Mouse (Mus musculus) midbrain, embryonic 12.5 days (tissue): ENCODE measurements around the gene Gm20388. TPM values are rescaled to one million over a fixed set of nuclear protein-coding genes. Genes with fewer than 3 reads are reported as not detected.
A peak's percentile ranks its signal among the peaks of the same experiment; 100 is the strongest.

Experiments used
- ATAC-seq: fragments of 200-750 bp; cut with Nextera tagmentation; 2 replicates; pipeline ENCODE4 v1.8.0; 2017; ENCODE audit warnings: low read depth, moderate TSS enrichment, moderate library complexity; ENCODE audit not compliant: low FRiP score
- H3K27ac ChIP-seq: fragments of 300-500 bp; sonication (generic); replicated peaks from 2 replicates; pipeline ENCODE4 v1.5.1; 2016; ENCODE audit warnings: mild to moderate bottlenecking
- H3K27me3 ChIP-seq: fragments of 300-500 bp; sonication (generic); 2 replicates; pipeline ENCODE4 v1.6.1; 2016; ENCODE audit warnings: mild to moderate bottlenecking
- H3K36me3 ChIP-seq: fragments of 300-500 bp; sonication (generic); 2 replicates; pipeline ENCODE4 v1.6.1; 2016
- H3K4me1 ChIP-seq: fragments of 300-500 bp; sonication (generic); 2 replicates; pipeline ENCODE4 v1.6.1; 2016
- H3K4me2 ChIP-seq: fragments of 300-500 bp; sonication (generic); replicated peaks from 2 replicates; pipeline ENCODE4 v1.6.1; 2016; ENCODE audit warnings: mild to moderate bottlenecking, moderate library complexity
- H3K4me3 ChIP-seq: fragments of 300-500 bp; sonication (generic); 2 replicates; pipeline ENCODE4 v1.5.1; 2016; ENCODE audit warnings: mild to moderate bottlenecking
- H3K9ac ChIP-seq: fragments of 300-500 bp; sonication (generic); replicated peaks from 2 replicates; pipeline ENCODE4 v1.6.1; 2016; ENCODE audit warnings: mild to moderate bottlenecking, moderate library complexity
- H3K9me3 ChIP-seq: fragments of 300-500 bp; sonication (generic); 2 replicates; pipeline ENCODE4 v1.6.1; 2016; ENCODE audit warnings: mild to moderate bottlenecking
- WGBS: fragments of 180-500 bp; shearing (Covaris S2); methylation state at CpG from one replicate; pipeline ENCODE4 v1.1.7; 2016; 5-methylcytosine and 5-hydroxymethylcytosine counted together
- polyA plus RNA-seq: library from polyadenylated mRNA; unstranded; fragments of >200 nt; fragmentation: Nextera tagmentation; extraction: Ambion mirVana; gene quantifications from 2 replicates; pipeline ENCODE4 v1.2.1, GENCODE M21; 2016

Gm20388 gene
- polyA plus RNA-seq, 1 experiment from 2014 or later, result not detected

GRCm38 (mm10) chr8:123767874-123768273 is 3857.2 kb downstream of the Gm20388 start:
- Histone ChIP-seq H3K27me3 (peaks cover 9% of the 10 kb centered on the region; the same call in 1 of the 2 replicates), H3K36me3 (no peaks in the 10 kb centered on the region), H3K9me3 (no peaks in the 10 kb centered on the region), H3K4me3 (no peak overlapping the region), H3K9ac (no peak overlapping the region), H3K27ac (no peak overlapping the region), H3K4me2 (no peak overlapping the region), H3K4me1 (no peaks in the 10 kb centered on the region)
- ATAC-seq, result no peak
- WGBS, result 80% methylated on average over 8 of the region's 8 CpGs

- ATAC-seq, result no peak
Measured at GRCm38 (mm10) chr8:123768492-123769356, 3858.1 kb downstream of the Gm20388 start.

GRCm38 (mm10) chr8:123773468-123773867 is 3862.8 kb downstream of the Gm20388 start:
- no peak for ATAC-seq
- whole genome bisulfite sequencing, result 55% methylated on average over 12 of the region's 12 CpGs

More at GRCm38 (mm10) chr8:123768492-123769356, 3858.1 kb downstream of the Gm20388 start:
- Histone ChIP-seq H3K27me3 (peaks cover 10% of the 10 kb centered on the region), H3K4me2 (no peak overlapping the region), H3K36me3 (no peaks in the 10 kb centered on the region), H3K9ac (no peak overlapping the region), H3K27ac (no peak overlapping the region), H3K9me3 (no peaks in the 10 kb centered on the region), H3K4me3 (no peak overlapping the region), H3K4me1 (peaks cover 5% of the 10 kb centered on the region; the same call in 1 of the 2 replicates)
- WGBS, result 71% methylated on average over 16 of the region's 16 CpGs

GRCm38 (mm10) chr8:123774491-123774890 is 3863.8 kb downstream of the Gm20388 start:
- ATAC-seq, result no peak
- peaks cover 15% of the 10 kb centered on the region; the same call in 1 of the 2 replicates for H3K4me1 ChIP-seq
- H3K4me2 ChIP-seq, result no peak overlapping the region
- 95% methylated on average over 1 of the region's 1 CpGs for WGBS
- no peak overlapping the region for H3K4me3 ChIP-seq
- no peaks in the 10 kb centered on the region for H3K9me3 ChIP-seq
- peaks cover 4% of the 10 kb centered on the region; the same call in 1 of the 2 replicates for H3K27me3 ChIP-seq
- H3K36me3 ChIP-seq, result no peaks in the 10 kb centered on the region
- H3K27ac ChIP-seq, result no peak overlapping the region
- no peak overlapping the region for H3K9ac ChIP-seq

More at GRCm38 (mm10) chr8:123773468-123773867, 3862.8 kb downstream of the Gm20388 start:
- Histone ChIP-seq H3K9ac (no peak overlapping the region), H3K9me3 (no peaks in the 10 kb centered on the region), H3K4me3 (no peak overlapping the region), H3K36me3 (no peaks in the 10 kb centered on the region), H3K27me3 (peaks cover 4% of the 10 kb centered on the region; the same call in 1 of the 2 replicates), H3K4me1 (peaks cover 15% of the 10 kb centered on the region; the same call in 1 of the 2 replicates), H3K4me2 (no peak overlapping the region), H3K27ac (peak overlapping the region; percentile 25; the same call in 1 of the 2 replicates)

- H3K9me3 ChIP-seq, result no peaks in the 10 kb centered on the region
- H3K36me3 ChIP-seq, result no peaks in the 10 kb centered on the region
- peak overlapping the region; percentile 46; the same call in 1 of the 2 replicates for H3K27ac ChIP-seq
- H3K4me3 ChIP-seq, result no peak overlapping the region
- no peak overlapping the region for H3K4me2 ChIP-seq
- H3K4me1 ChIP-seq, result peaks cover 15% of the 10 kb centered on the region
- 28% methylated on average over 7 of the region's 7 CpGs for WGBS
- ATAC-seq, result no peak
- peaks cover 7% of the 10 kb centered on the region for H3K27me3 ChIP-seq
- 0 out of 2 replicates have a peak overlapping the region, but pooled peaks have one; percentile 8 for H3K9ac ChIP-seq
Measured at GRCm38 (mm10) chr8:123777319-123777718, 3866.7 kb downstream of the Gm20388 start.

- H3K27ac ChIP-seq, result no peak overlapping the region
- WGBS, result 68% methylated on average over 3 of the region's 3 CpGs
- H3K4me2 ChIP-seq, result no peak overlapping the region
- H3K9ac ChIP-seq, result no peak overlapping the region
- H3K4me3 ChIP-seq, result no peak overlapping the region
- peaks cover 3% of the 10 kb centered on the region; the same call in 1 of the 2 replicates for H3K27me3 ChIP-seq
- peaks cover 12% of the 10 kb centered on the region for H3K4me1 ChIP-seq
- no peaks in the 10 kb centered on the region for H3K9me3 ChIP-seq
- H3K36me3 ChIP-seq, result no peaks in the 10 kb centered on the region
- no peak for ATAC-seq
Measured at GRCm38 (mm10) chr8:123780471-123780870, 3869.8 kb downstream of the Gm20388 start.

- no peaks in the 10 kb centered on the region for H3K36me3 ChIP-seq
- no peak overlapping the region for H3K4me3 ChIP-seq
- 79% methylated on average over 8 of the region's 8 CpGs for WGBS
- H3K4me1 ChIP-seq, result peaks cover 12% of the 10 kb centered on the region
- no peak for ATAC-seq
- H3K4me2 ChIP-seq, result no peak overlapping the region
- H3K27me3 ChIP-seq, result peaks cover 3% of the 10 kb centered on the region; the same call in 1 of the 2 replicates
- no peaks in the 10 kb centered on the region for H3K9me3 ChIP-seq
- H3K27ac ChIP-seq, result no peak overlapping the region
- H3K9ac ChIP-seq, result no peak overlapping the region
Measured at GRCm38 (mm10) chr8:123781256-123781655, 3870.6 kb downstream of the Gm20388 start.

GRCm38 (mm10) chr8:123783525-123784249 is 3873.0 kb downstream of the Gm20388 start:
- peak; percentile 77 for ATAC-seq
- H3K4me1 ChIP-seq, result peaks cover 3% of the 10 kb centered on the region; the same call in 1 of the 2 replicates
- no peak overlapping the region for H3K27ac ChIP-seq
- no peaks in the 10 kb centered on the region for H3K36me3 ChIP-seq
- peaks cover 10% of the 10 kb centered on the region; the same call in 1 of the 2 replicates for H3K27me3 ChIP-seq
- H3K4me2 ChIP-seq, result no peak overlapping the region
- no peak overlapping the region for H3K9ac ChIP-seq
- no peak overlapping the region for H3K4me3 ChIP-seq
- 14% methylated on average over 6 of the region's 6 CpGs for WGBS
- no peaks in the 10 kb centered on the region for H3K9me3 ChIP-seq

- Histone ChIP-seq H3K4me1 (peaks cover 10% of the 10 kb centered on the region; the same call in 1 of the 2 replicates), H3K4me2 (no peak overlapping the region), H3K9ac (no peak overlapping the region), H3K27ac (no peak overlapping the region), H3K27me3 (peaks cover 17% of the 10 kb centered on the region; the same call in 1 of the 2 replicates), H3K4me3 (no peak overlapping the region), H3K9me3 (no peaks in the 10 kb centered on the region), H3K36me3 (no peaks in the 10 kb centered on the region)
- WGBS, result 77% methylated on average over 6 of the region's 6 CpGs
- no peak for ATAC-seq
Measured at GRCm38 (mm10) chr8:123786166-123786565, 3875.5 kb downstream of the Gm20388 start.

- no peaks in the 10 kb centered on the region for H3K9me3 ChIP-seq
- peaks cover 15% of the 10 kb centered on the region; the same call in 1 of the 2 replicates for H3K27me3 ChIP-seq
- H3K27ac ChIP-seq, result no peak overlapping the region
- peaks cover 14% of the 10 kb centered on the region for H3K4me1 ChIP-seq
- no peaks in the 10 kb centered on the region for H3K36me3 ChIP-seq
- H3K9ac ChIP-seq, result no peak overlapping the region
- no peak overlapping the region for H3K4me3 ChIP-seq
- 77% methylated on average over 6 of the region's 6 CpGs for WGBS
- ATAC-seq, result no peak
- no peak overlapping the region for H3K4me2 ChIP-seq
Measured at GRCm38 (mm10) chr8:123786644-123787043, 3876.0 kb downstream of the Gm20388 start.

GRCm38 (mm10) chr8:123787254-123787897 is 3876.7 kb downstream of the Gm20388 start:
- ATAC-seq, result no peak
- no peaks in the 10 kb centered on the region for H3K36me3 ChIP-seq
- peaks cover 21% of the 10 kb centered on the region for H3K4me1 ChIP-seq
- H3K27ac ChIP-seq, result no peak overlapping the region
- H3K4me3 ChIP-seq, result no peak overlapping the region
- H3K9ac ChIP-seq, result no peak overlapping the region
- WGBS, result 66% methylated on average over 21 of the region's 21 CpGs
- H3K4me2 ChIP-seq, result no peak overlapping the region
- peaks cover 15% of the 10 kb centered on the region; the same call in 1 of the 2 replicates for H3K27me3 ChIP-seq
- no peaks in the 10 kb centered on the region for H3K9me3 ChIP-seq
